Mouse (Mus musculus): ENCODE measurements around the gene U2surp. TPM values are rescaled to one million over a fixed set of nuclear protein-coding genes. Genes with fewer than 3 reads are reported as not detected.

Gene U2surp
- total and polyA plus RNA-seq, 3 experiments: 69.0 to 244 (median 72.1) TPM

DNA sequence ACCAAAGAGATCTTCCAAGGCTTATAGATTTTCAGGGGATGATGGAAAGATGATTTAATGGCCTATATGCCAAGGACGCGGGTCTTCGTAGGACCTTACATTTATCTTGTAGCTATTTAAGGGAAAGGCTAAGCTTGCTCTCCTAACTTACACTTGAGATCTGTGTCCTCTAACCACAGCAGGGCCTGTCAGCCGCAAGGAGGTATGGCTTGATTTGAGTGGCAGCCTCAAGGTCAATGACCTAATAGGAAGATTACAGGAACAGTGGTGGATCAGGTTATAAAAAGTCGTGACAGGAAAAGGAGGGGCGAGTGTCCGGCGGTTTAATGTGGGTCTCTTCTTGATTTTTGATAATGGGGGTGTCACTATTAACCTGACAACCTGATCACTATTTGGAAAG, 61.2 kb downstream of the U2surp start:
- H3K4me1 ChIP-seq (ENCODE audit: control insufficient read depth in 1 of 2, insufficient read depth in 2 of 2, low read length in 2 of 2): no peaks in the 10 kb centered on the region
- H3K27ac ChIP-seq (ENCODE audit: control insufficient read depth, low read depth, low read length): no peak overlapping the region
- TF ChIP-seq POLR2A (IDR thresholded peaks at IDR 0.05; ENCODE audit: control insufficient read depth in 1 of 2, insufficient read depth in 1 of 2, low read depth in 1 of 2, low read length in 2 of 2, poor library complexity in 1 of 2) (no peak), MYC (IDR thresholded peaks at IDR 0.05; ENCODE audit: low read depth, low read length) (no peak), KAT2A (conservative IDR thresholded peaks at IDR 0.05; ENCODE audit: low read depth, low read length) (no peak), USF2 (IDR thresholded peaks at IDR 0.05; ENCODE audit: borderline replicate concordance in 1 of 2, insufficient read depth in 1 of 2, low read depth in 1 of 2, low read length in 2 of 2) (no peak), CHD1 (IDR thresholded peaks at IDR 0.05; ENCODE audit: low read depth, low read length) (no peak), ZNF384 (IDR thresholded peaks at IDR 0.05; ENCODE audit: low read depth, low read length) (no peak), MAFK (IDR thresholded peaks at IDR 0.05; ENCODE audit: borderline replicate concordance, low read depth, low read length) (no peak), TCF12 (IDR thresholded peaks at IDR 0.05; ENCODE audit: low read depth, low read length) (no peak)
- no peak overlapping the region for H3K9ac ChIP-seq (ENCODE audit: control insufficient read depth, low read depth, low read length, poor library complexity, severe bottlenecking)
- no peaks in the 10 kb centered on the region for H3K27me3 ChIP-seq (ENCODE audit: control insufficient read depth in 1 of 2, insufficient read depth in 2 of 2, low read length in 2 of 2)
- no peaks in the 10 kb centered on the region for H3K9me3 ChIP-seq (replicated peaks; ENCODE audit: insufficient read depth, low read length)
- DNase-seq (ENCODE audit: low read depth, low spot score): no peak
- H3K36me3 ChIP-seq (ENCODE audit: control insufficient read depth in 1 of 2, insufficient read depth in 2 of 2, low read length in 2 of 2): no peaks in the 10 kb centered on the region; a peak in 1 of 4 replicates
- H3K79me2 ChIP-seq (ENCODE audit: control insufficient read depth, insufficient read depth, low read length, poor library complexity): no peaks in the 10 kb centered on the region
- H3K4me3 ChIP-seq (ENCODE audit: control insufficient read depth in 1 of 2, insufficient read depth in 1 of 2, low read depth in 2 of 2, low read length in 2 of 2): no peak overlapping the region

DNA sequence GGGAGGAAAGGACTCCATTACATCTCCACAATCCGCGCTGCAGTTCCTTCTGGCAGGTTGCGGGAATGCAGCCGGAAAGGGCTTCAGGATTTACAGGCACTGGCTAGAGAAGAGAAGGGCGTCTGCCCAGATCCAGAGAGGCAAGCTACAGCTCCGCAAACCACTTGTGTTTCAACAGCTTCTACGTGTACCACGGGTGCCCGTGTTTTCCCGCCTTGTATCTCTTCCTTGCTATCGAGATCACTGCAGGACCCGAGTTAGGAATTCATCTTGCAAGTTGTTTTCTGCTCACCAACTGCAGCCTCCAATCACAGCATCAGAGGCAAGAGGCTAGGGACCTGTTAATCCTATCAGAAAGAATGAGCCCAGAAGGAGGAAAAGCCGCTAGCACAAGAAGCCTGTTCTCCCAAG, 69.5 kb downstream of the U2surp start:
- TF ChIP-seq ELF1 (IDR thresholded peaks at IDR 0.05; ENCODE audit: low read depth, low read length) (no peak), TAL1 (IDR thresholded peaks at IDR 0.05; ENCODE audit: low read length) (no peak)
- no peaks in the 10 kb centered on the region for H3K9me3 ChIP-seq (replicated peaks; ENCODE audit: insufficient read depth, low read length)
- H3K4me3 ChIP-seq (ENCODE audit: control insufficient read depth in 1 of 2, insufficient read depth in 1 of 2, low read depth in 2 of 2, low read length in 2 of 2): no peak overlapping the region
- DNase-seq (ENCODE audit: low read depth, low spot score): no peak
- no peaks in the 10 kb centered on the region for H3K4me1 ChIP-seq (ENCODE audit: control insufficient read depth in 1 of 2, insufficient read depth in 2 of 2, low read length in 2 of 2)
- H3K9ac ChIP-seq (ENCODE audit: control insufficient read depth, low read depth, low read length, poor library complexity, severe bottlenecking): no peak overlapping the region
- no peaks in the 10 kb centered on the region for H3K27me3 ChIP-seq (ENCODE audit: control insufficient read depth in 1 of 2, insufficient read depth in 2 of 2, low read length in 2 of 2)
- no peaks in the 10 kb centered on the region for H3K36me3 ChIP-seq (ENCODE audit: control insufficient read depth in 1 of 2, insufficient read depth in 2 of 2, low read length in 2 of 2)
- H3K79me2 ChIP-seq (ENCODE audit: control insufficient read depth, insufficient read depth, low read length, poor library complexity): no peaks in the 10 kb centered on the region
- no peak overlapping the region for H3K27ac ChIP-seq (ENCODE audit: control insufficient read depth, low read depth, low read length)

DNA sequence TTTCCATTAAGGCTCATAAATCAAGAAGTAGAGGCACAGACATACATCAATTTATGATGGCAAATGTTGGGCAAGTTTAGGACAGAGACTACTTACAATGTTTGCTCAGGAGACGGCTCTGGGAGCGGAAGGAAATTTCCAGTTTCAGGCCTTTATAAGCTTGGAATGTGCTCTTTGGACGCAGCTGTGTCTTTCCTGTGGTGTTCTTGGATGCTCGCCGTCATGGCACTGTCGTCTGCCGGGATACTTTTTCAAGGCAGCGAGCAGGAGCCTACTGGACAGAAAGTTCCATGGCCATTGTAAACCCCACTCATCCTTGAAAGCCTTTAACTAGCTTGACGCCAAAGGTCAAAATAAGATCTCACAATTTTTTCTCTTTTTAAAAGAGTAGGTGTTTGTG, 73.9 kb downstream of the U2surp start:
- H3K4me1 ChIP-seq (ENCODE audit: control insufficient read depth in 1 of 2, insufficient read depth in 2 of 2, low read length in 2 of 2): no peaks in the 10 kb centered on the region
- no peak overlapping the region for H3K9ac ChIP-seq (ENCODE audit: control insufficient read depth, low read depth, low read length, poor library complexity, severe bottlenecking)
- TF ChIP-seq CHD2 (IDR thresholded peaks at IDR 0.05; ENCODE audit: low read length) (no peak), MAFK (IDR thresholded peaks at IDR 0.05; ENCODE audit: borderline replicate concordance, low read depth, low read length) (no peak), RCOR1 (IDR thresholded peaks at IDR 0.05; ENCODE audit: low read depth, low read length) (no peak), GATA1 (IDR thresholded peaks at IDR 0.05; ENCODE audit: low read depth, low read length) (no peak), MXI1 (IDR thresholded peaks at IDR 0.05; ENCODE audit: low read depth, low read length) (no peak), MAX (IDR thresholded peaks at IDR 0.05; ENCODE audit: low read length) (no peak), JUND (IDR thresholded peaks at IDR 0.05; ENCODE audit: low read depth, low read length) (no peak), KAT2A (conservative IDR thresholded peaks at IDR 0.05; ENCODE audit: low read depth, low read length) (no peak), POLR2A (IDR thresholded peaks at IDR 0.05; ENCODE audit: control insufficient read depth in 1 of 2, insufficient read depth in 1 of 2, low read depth in 1 of 2, low read length in 2 of 2, poor library complexity in 1 of 2) (no peak), EP300 (IDR thresholded peaks at IDR 0.05; ENCODE audit: low read depth in 1 of 2, low read length in 2 of 2) (no peak), ZNF384 (IDR thresholded peaks at IDR 0.05; ENCODE audit: low read depth, low read length) (no peak), E2F4 (IDR thresholded peaks at IDR 0.05; ENCODE audit: borderline replicate concordance, low read depth, low read length) (no peak), RAD21 (IDR thresholded peaks at IDR 0.05; ENCODE audit: low read depth, low read length) (no peak), USF2 (IDR thresholded peaks at IDR 0.05; ENCODE audit: borderline replicate concordance in 1 of 2, insufficient read depth in 1 of 2, low read depth in 1 of 2, low read length in 2 of 2) (no peak)
- no peak overlapping the region for H3K4me3 ChIP-seq (ENCODE audit: control insufficient read depth in 1 of 2, insufficient read depth in 1 of 2, low read depth in 2 of 2, low read length in 2 of 2)
- no peaks in the 10 kb centered on the region for H3K36me3 ChIP-seq (ENCODE audit: control insufficient read depth in 1 of 2, insufficient read depth in 2 of 2, low read length in 2 of 2)
- H3K27ac ChIP-seq (ENCODE audit: control insufficient read depth, low read depth, low read length): no peak overlapping the region
- no peaks in the 10 kb centered on the region for H3K9me3 ChIP-seq (replicated peaks; ENCODE audit: insufficient read depth, low read length)
- no peaks in the 10 kb centered on the region for H3K79me2 ChIP-seq (ENCODE audit: control insufficient read depth, insufficient read depth, low read length, poor library complexity)
- H3K27me3 ChIP-seq (ENCODE audit: control insufficient read depth in 1 of 2, insufficient read depth in 2 of 2, low read length in 2 of 2): no peaks in the 10 kb centered on the region
- no peak for DNase-seq (ENCODE audit: low read depth, low spot score)
